Mouse (Mus musculus): ENCODE results near the gene Gm10229.
"Not testable (repeated sequence)": the region's sequence is repeated elsewhere in the genome, so short reads cannot be mapped to it uniquely, and the experiment has no call there.

The Gm10229 gene

DNA sequence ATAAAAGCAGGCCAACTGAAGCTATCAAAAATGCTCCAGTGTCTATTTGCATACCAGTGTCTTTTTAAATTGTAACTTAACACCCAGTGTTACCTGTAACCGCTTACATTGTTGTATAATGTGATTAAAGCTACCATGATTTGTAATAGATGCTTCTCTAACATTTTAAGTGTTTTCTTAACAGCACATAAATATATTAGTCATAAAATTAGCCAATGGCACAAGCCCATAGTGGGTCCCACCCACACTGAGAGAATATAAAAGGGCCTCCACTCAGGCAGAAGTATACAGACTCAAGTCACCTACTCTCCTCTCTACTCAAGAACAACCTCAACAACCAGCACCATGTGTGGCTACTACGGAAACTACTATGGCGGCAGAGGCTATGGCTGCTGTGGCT is at the start of gene Gm10229:
TSS of gene Gm10229 (plus strand) at position 301 of the 400 bp plus-strand sequence.
- in situ Hi-C loops (cut with MboI, MseI), result not testable (repeated sequence)

DNA sequence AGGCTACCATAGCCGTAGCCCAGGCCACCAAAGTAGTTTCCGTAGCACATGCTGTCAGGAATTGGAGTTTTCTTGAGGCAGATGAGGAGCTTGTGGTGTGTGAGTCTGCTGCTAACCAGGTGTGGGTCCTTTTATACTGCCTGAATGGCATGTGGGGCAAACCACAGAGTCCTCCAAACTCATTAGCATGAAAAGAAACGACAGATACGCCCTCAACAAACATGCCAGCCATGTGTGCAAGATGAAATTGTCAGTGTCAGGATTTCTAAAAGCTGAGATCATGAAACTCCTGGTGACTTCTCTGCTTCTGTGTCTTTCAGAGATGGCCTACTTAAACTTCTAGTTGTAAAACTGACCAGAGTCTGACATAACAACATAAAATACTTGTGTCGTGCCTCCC is 4.4 kb upstream of the Gm10229 start, which contains the start of gene Krtap22-2:
TSS of gene Krtap22-2 (minus strand) at position 101 of the 400 bp plus-strand sequence.
- in situ Hi-C loops (cut with MboI, MseI), result no loop called here

DNA sequence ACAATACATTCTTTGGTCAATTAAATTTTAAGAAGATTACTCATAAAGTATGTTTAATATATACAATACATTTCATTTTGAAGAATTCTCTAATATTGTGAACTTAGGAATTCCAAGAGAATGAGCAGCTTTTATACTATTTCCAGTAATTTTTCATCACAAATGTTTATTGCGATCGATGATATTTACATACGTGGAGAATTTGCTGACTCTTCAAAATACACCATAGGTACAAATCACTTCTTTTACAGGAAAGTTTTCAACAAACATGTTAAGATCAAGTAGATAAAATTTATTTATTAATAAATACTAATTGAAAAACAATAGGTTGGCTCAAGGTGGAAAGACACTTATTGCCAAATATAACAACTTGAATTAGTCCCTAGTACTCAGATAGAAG is 1.1 kb upstream of the Gm10229 start:
- in situ Hi-C loops (cut with MboI, MseI), result no loop called here

DNA sequence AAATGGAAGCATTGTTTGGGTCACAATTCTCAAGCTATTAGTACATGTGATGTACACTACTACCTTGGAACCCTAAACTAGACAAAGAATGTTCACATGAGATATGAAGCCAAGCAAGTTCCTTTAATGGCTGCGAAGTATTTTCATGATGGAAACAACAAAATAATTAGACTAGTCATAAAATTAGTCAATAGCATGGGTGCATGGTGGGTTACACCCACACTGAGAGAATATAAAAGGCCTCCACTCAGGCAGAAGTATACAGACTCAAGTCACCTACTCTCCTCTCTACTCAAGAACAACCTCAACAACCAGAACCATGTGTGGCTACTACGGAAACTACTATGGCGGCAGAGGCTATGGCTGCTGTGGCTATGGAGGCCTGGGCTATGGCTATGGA is 16.3 kb downstream of the Gm10229 start, which contains the start of gene Krtap6-1:
TSS of gene Krtap6-1 (plus strand) at position 301 of the 400 bp plus-strand sequence.
- in situ Hi-C loops (cut with MboI, MseI), result not testable (repeated sequence)

DNA sequence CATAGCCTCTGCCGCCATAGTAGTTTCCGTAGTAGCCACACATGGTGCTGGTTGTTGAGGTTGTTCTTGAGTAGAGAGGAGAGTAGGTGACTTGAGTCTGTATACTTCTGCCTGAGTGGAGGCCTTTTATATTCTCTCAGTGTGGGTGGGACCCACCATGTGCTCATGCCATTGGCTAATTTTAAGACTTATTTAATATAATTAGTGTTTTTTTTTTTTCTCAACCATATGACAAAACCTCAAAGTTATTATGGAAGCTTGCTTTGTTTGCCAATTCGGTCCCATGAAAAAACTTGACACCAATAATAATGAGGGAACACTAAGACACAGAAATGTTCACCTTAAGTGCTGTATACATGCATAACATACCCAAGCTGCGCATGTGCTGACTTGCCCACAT is 26.3 kb downstream of the Gm10229 start, which contains the start of gene Gm10228:
TSS of gene Gm10228 (minus strand) at position 101 of the 400 bp plus-strand sequence.
- in situ Hi-C loops (cut with MboI, MseI), result not testable (repeated sequence)

DNA sequence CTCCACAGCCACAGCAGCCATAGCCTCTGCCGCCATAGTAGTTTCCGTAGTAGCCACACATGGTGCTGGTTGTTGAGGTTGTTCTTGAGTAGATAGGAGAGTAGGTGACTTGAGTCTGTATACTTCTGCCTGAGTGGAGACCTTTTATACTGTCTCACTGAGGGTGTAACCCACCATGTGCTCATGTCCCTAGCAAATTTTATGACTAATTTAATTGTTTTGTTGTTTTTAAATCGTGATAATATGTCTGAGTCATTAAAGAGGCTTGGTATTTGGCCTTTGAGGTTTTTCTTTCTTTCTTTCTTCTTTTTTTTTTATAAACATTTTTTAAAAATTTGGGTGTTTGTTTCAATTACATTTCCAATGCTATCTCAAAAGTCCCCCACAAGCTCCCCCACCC is 32.7 kb downstream of the Gm10229 start, which contains the start of gene Krtap6-5:
TSS of gene Krtap6-5 (minus strand) at position 101 of the 400 bp plus-strand sequence.
- in situ Hi-C loops (cut with MboI, MseI), result no loop called here

DNA sequence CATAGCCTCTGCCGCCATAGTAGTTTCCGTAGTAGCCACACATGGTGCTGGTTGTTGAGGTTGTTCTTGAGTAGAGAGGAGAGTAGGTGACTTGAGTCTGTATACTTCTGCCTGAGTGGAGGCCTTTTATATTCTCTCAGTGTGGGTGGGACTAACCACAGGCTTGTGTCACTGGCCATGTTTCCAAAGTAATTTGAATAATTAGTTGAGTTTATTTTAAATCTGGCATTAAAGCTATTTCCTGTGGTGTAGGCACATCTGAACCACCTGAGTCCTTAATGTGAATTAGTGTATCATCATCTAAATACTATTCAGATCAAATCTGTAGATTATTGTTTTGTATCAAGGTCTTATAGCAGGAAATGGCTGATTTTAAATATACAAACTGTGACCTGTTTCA is 48.8 kb downstream of the Gm10229 start, which contains the start of gene 1110025L11Rik:
TSS of gene 1110025L11Rik (minus strand) at position 101 of the 400 bp plus-strand sequence.
- in situ Hi-C loops (cut with MboI, MseI), result not testable (repeated sequence)

All from regulatory T cell (primary cell).